In the genomic region with DNA sequence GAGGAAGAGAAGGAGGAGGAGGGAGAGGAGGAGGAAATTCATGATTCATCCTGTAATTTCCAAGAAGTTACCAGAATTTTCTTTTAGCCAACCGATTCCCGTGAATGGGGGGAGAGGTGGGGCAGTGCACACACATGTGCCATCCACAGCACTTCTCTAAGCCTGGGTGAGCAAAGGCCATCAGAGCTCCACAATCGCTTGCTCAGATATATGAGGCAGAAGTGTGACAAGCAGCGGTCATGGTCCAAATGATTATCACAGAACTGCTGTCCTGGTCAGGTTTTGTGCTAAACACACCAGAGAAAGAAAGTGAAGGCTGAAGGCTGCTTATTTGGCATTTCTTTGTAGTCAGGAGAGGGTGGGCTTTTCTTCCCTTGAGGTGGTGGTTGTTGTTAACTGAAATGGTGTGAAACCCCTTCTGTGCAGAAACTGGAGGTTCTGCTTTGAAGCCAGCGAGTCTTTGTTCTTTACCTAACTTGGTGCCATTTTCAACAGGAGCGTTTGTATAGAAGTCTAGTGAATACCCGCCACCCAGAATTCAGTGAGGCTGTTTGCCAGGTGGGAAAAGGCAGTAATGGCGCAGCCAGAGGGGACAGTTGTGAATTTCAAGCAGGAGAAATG, we compare ENCODE assay signal across 13 mouse cellular contexts.
"Had no signal": no experiment of that assay in that cellular context is flagged by ENCODE, and none has a peak within 500 bp of the region (broad histone marks: within the 10 kb centered on the region; RNA-seq: fewer than 3 reads in every experiment).

No protein-coding gene starts in this region.

- H3K36me3 ChIP-seq: limb, embryonic 10.5 days; liver, embryonic 15.5 days; midbrain, embryonic 12.5 days; neural tube, embryonic 12.5 days had no signal

- H3K27me3 ChIP-seq: liver, embryonic 15.5 days; midbrain, embryonic 12.5 days; neural tube, embryonic 12.5 days had no signal

- H3K4me1 ChIP-seq: liver, embryonic 15.5 days had no signal

- DNase-seq: kidney, postnatal 10 days; kidney, postnatal 4 days; lung, adult 2 months; lung, postnatal 36 days; thymus, adult 18-20 months; thymus, postnatal 14 days had no signal

- H3K9me3 ChIP-seq: limb, embryonic 10.5 days; liver, embryonic 15.5 days; midbrain, embryonic 12.5 days; neural tube, embryonic 12.5 days had no signal

- H3K9ac ChIP-seq: liver, embryonic 15.5 days; midbrain, embryonic 12.5 days; neural tube, embryonic 12.5 days had no signal

- H3K4me2 ChIP-seq: liver, embryonic 11.5 days; liver, embryonic 15.5 days; midbrain, embryonic 12.5 days; neural tube, embryonic 12.5 days had no signal

- H3K4me3 ChIP-seq: limb, embryonic 10.5 days; liver, embryonic 15.5 days; midbrain, embryonic 12.5 days; neural tube, embryonic 12.5 days had no signal

- H3K27ac ChIP-seq: limb, embryonic 10.5 days; liver, embryonic 15.5 days; neural tube, embryonic 12.5 days; stomach, postnatal 0 days had no signal

- ATAC-seq: lung, postnatal 0 days had no signal
